Mouse (Mus musculus): Measurements from ENCODE around the gene Map3k12. TPM values are rescaled to one million over a fixed set of nuclear protein-coding genes. Genes with fewer than 3 reads are reported as not detected.

Gene Map3k12
- polyA plus RNA-seq, 1 experiment from 2014 or later, result 17.2 TPM

DNA sequence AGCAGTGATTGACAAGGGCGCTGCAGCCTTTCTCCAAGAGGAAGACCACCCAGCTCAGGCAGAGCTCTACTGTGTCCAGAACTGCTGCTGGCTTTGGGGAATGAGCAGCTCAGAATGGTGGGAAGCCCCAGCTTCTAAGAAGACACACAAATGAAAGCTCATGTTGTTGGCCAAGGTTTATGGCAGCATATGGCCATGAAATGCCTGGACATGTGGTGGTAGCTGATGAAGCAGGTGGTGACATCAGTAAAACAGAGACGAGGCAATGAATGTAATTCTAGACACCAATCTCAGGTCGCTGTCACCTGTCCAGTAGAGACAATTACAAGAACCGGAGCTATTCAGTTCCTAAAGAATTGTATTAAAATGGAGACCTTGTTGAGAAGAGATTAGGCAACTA, 27.9 kb upstream of the Map3k12 start:
- no peak overlapping the region for H3K4me2 ChIP-seq (replicated peaks; ENCODE audit: low read depth, low read length)
- no peak overlapping the region for H3K4me3 ChIP-seq (ENCODE audit: low read length)
- H3K27ac ChIP-seq (ENCODE audit: low read length), result no peak overlapping the region
- H3K36me3 ChIP-seq (ENCODE audit: insufficient read depth, low read length), result peaks cover 57% of the 10 kb centered on the region
- no peak overlapping the region for H3K9ac ChIP-seq (replicated peaks; ENCODE audit: low read length)
- no peaks in the 10 kb centered on the region for H3K4me1 ChIP-seq (ENCODE audit: insufficient read depth, low read length)
- ATAC-seq (ENCODE audit: low FRiP score, low TSS enrichment), result no peak
- 87% methylated on average over 4 of the region's 4 CpGs for WGBS
- H3K9me3 ChIP-seq (ENCODE audit: low read length), result no peaks in the 10 kb centered on the region
- no peaks in the 10 kb centered on the region for H3K27me3 ChIP-seq (ENCODE audit: insufficient read depth, low read length)

GRCm38 (mm10) chr15:102533926-102534325, 17.1 kb upstream of the Map3k12 start:
- Histone ChIP-seq H3K27ac (ENCODE audit: low read length) (no peak overlapping the region), H3K36me3 (ENCODE audit: insufficient read depth, low read length) (peaks cover 64% of the 10 kb centered on the region), H3K4me2 (replicated peaks; ENCODE audit: low read depth, low read length) (no peak overlapping the region), H3K4me1 (ENCODE audit: insufficient read depth, low read length) (no peaks in the 10 kb centered on the region), H3K9ac (replicated peaks; ENCODE audit: low read length) (no peak overlapping the region), H3K9me3 (ENCODE audit: low read length) (no peaks in the 10 kb centered on the region), H3K4me3 (ENCODE audit: low read length) (no peak overlapping the region), H3K27me3 (ENCODE audit: insufficient read depth, low read length) (no peaks in the 10 kb centered on the region)
- 89% methylated on average over 7 of the region's 7 CpGs for WGBS
- ATAC-seq (ENCODE audit: low FRiP score, low TSS enrichment), result no peak

GRCm38 (mm10) chr15:102532106-102532900, 15.4 kb upstream of the Map3k12 start:
- Histone ChIP-seq H3K9me3 (ENCODE audit: low read length) (no peaks in the 10 kb centered on the region), H3K27me3 (ENCODE audit: insufficient read depth, low read length) (no peaks in the 10 kb centered on the region), H3K4me1 (ENCODE audit: insufficient read depth, low read length) (no peaks in the 10 kb centered on the region), H3K27ac (ENCODE audit: low read length) (no peak overlapping the region), H3K9ac (replicated peaks; ENCODE audit: low read length) (no peak overlapping the region), H3K4me2 (replicated peaks; ENCODE audit: low read depth, low read length) (no peak overlapping the region), H3K36me3 (ENCODE audit: insufficient read depth, low read length) (peaks cover 73% of the 10 kb centered on the region), H3K4me3 (ENCODE audit: low read length) (no peak overlapping the region)
- ATAC-seq (ENCODE audit: low FRiP score, low TSS enrichment), result no peak
- 91% methylated on average over 3 of the region's 3 CpGs for WGBS

- peaks cover 72% of the 10 kb centered on the region for H3K36me3 ChIP-seq (ENCODE audit: insufficient read depth, low read length)
- whole genome bisulfite sequencing, result 54% methylated on average over 4 of the region's 4 CpGs
Measured at GRCm38 (mm10) chr15:102531586-102531985, 14.7 kb upstream of the Map3k12 start.

DNA sequence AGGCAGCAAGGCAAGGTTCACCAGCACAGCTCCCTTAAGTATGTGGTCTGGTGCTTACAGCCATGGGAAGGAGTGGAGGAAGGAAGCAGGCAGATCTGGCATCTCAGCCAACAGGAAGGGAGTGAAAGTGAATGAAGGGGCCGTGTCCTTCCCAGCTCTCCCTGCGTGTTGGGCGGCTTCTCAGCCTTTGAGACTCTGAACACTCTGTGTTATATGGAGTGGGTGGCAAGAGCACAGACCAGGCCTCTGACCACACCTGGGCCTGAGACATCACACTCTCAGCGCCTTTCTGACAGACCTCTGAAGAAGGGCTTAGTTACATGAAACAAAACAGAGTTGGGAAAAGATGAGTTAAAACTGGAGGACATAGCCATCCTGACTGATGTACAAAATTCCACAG, 13.7 kb upstream of the Map3k12 start:
- H3K36me3 ChIP-seq (ENCODE audit: insufficient read depth, low read length), result peaks cover 63% of the 10 kb centered on the region
- no peak overlapping the region for H3K4me2 ChIP-seq (replicated peaks; ENCODE audit: low read depth, low read length)
- no peaks in the 10 kb centered on the region for H3K27me3 ChIP-seq (ENCODE audit: insufficient read depth, low read length)
- H3K9ac ChIP-seq (replicated peaks; ENCODE audit: low read length), result no peak overlapping the region
- H3K9me3 ChIP-seq (ENCODE audit: low read length), result no peaks in the 10 kb centered on the region
- no peak for ATAC-seq (ENCODE audit: low FRiP score, low TSS enrichment)
- H3K4me3 ChIP-seq (ENCODE audit: low read length), result no peak overlapping the region
- WGBS, result 83% methylated on average over 4 of the region's 4 CpGs
- H3K4me1 ChIP-seq (ENCODE audit: insufficient read depth, low read length), result no peaks in the 10 kb centered on the region
- H3K27ac ChIP-seq (ENCODE audit: low read length), result no peak overlapping the region

More at GRCm38 (mm10) chr15:102531586-102531985, 14.7 kb upstream of the Map3k12 start:
- Histone ChIP-seq H3K4me1 (ENCODE audit: insufficient read depth, low read length) (no peaks in the 10 kb centered on the region), H3K4me3 (ENCODE audit: low read length) (no peak overlapping the region), H3K9ac (replicated peaks; ENCODE audit: low read length) (no peak overlapping the region), H3K27ac (ENCODE audit: low read length) (no peak overlapping the region), H3K27me3 (ENCODE audit: insufficient read depth, low read length) (no peaks in the 10 kb centered on the region), H3K9me3 (ENCODE audit: low read length) (no peaks in the 10 kb centered on the region), H3K4me2 (replicated peaks; ENCODE audit: low read depth, low read length) (no peak overlapping the region)
- no peak for ATAC-seq (ENCODE audit: low FRiP score, low TSS enrichment)

GRCm38 (mm10) chr15:102528396-102528795, 11.5 kb upstream of the Map3k12 start:
- Histone ChIP-seq H3K4me3 (ENCODE audit: low read length) (no peak overlapping the region), H3K4me1 (ENCODE audit: insufficient read depth, low read length) (no peaks in the 10 kb centered on the region), H3K27me3 (ENCODE audit: insufficient read depth, low read length) (no peaks in the 10 kb centered on the region), H3K4me2 (replicated peaks; ENCODE audit: low read depth, low read length) (no peak overlapping the region), H3K27ac (ENCODE audit: low read length) (no peak overlapping the region), H3K9me3 (ENCODE audit: low read length) (no peaks in the 10 kb centered on the region), H3K36me3 (ENCODE audit: insufficient read depth, low read length) (peaks cover 61% of the 10 kb centered on the region), H3K9ac (replicated peaks; ENCODE audit: low read length) (no peak overlapping the region)
- no peak for ATAC-seq (ENCODE audit: low FRiP score, low TSS enrichment)
- WGBS, result 94% methylated on average over 1 of the region's 1 CpGs

DNA sequence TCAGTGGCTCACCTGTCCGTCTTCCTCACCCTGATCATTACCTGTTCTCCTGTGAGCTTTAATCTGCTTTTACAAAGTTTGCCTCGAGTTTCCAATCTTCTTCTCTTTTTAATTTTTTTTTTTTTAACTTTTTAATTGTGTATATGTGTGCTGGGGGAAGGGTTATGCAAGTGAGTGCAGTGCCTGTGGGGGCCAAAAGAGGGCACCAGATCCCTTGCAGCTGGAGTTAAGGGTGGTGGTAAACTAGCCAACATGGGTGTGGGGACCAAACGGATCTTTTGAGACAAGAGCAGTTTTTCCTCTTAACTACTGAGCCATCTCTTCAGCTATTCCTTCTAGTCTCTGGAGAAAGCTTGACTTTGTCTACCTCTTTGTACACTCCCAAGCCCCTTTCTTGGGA, 11.1 kb upstream of the Map3k12 start:
- Histone ChIP-seq H3K4me1 (ENCODE audit: insufficient read depth, low read length) (no peaks in the 10 kb centered on the region), H3K9ac (replicated peaks; ENCODE audit: low read length) (no peak overlapping the region), H3K4me2 (replicated peaks; ENCODE audit: low read depth, low read length) (no peak overlapping the region), H3K36me3 (ENCODE audit: insufficient read depth, low read length) (peaks cover 59% of the 10 kb centered on the region), H3K9me3 (ENCODE audit: low read length) (no peaks in the 10 kb centered on the region), H3K4me3 (ENCODE audit: low read length) (no peak overlapping the region), H3K27ac (ENCODE audit: low read length) (no peak overlapping the region), H3K27me3 (ENCODE audit: insufficient read depth, low read length) (no peaks in the 10 kb centered on the region)
- WGBS, result 79% methylated on average over 3 of the region's 3 CpGs
- no peak for ATAC-seq (ENCODE audit: low FRiP score, low TSS enrichment)

DNA sequence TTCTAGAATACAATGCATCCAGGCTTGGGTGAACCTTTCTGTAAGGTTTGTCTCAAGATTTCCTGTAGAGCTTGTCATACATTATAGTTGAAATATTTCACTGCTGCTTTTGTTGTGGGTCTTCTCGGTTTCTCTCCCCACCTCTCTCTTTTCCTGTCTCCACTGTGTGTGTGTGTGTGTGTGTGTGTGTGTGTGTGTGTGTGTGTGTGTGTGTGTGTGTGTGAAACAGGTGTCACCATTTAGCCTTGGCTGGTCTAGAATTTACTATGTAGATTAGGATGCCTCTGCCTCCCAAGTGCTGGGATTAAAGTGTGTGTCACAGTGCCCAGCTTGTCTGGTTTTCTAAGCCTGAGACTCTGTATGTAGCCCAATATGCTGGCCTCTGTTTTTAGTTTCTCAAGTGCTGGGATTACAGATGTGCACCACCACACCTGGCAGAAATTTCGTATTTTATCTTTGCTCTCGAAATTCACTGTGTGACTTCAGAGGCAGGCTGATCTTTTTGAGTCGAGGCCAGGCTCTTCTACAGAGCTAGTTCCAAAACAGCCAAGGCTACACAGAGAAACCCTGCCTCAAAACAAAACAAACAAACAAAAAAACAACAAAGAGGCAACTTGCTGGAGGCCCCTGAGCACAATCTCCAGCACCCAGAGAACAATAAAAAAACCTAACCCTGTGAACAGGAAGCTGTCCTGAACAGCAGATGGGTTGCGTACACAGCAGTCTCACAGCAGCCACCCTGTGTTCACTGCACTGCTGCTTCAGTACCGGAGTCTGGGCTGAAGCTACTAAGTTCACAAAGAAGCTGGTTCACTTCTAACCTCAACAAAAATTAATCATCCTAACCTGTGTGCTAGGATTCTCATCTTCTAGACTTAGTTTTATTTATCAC, 9.5 kb upstream of the Map3k12 start:
- no peak for ATAC-seq (ENCODE audit: low FRiP score, low TSS enrichment)
- H3K9me3 ChIP-seq (ENCODE audit: low read length), result no peaks in the 10 kb centered on the region
- no peaks in the 10 kb centered on the region for H3K27me3 ChIP-seq (ENCODE audit: insufficient read depth, low read length)
- H3K36me3 ChIP-seq (ENCODE audit: insufficient read depth, low read length), result peaks cover 54% of the 10 kb centered on the region
- no peak overlapping the region for H3K4me3 ChIP-seq (ENCODE audit: low read length)
- WGBS, result 70% methylated on average over 6 of the region's 6 CpGs
- H3K4me2 ChIP-seq (replicated peaks; ENCODE audit: low read depth, low read length), result no peak overlapping the region
- H3K9ac ChIP-seq (replicated peaks; ENCODE audit: low read length), result no peak overlapping the region
- H3K27ac ChIP-seq (ENCODE audit: low read length), result no peak overlapping the region
- H3K4me1 ChIP-seq (ENCODE audit: insufficient read depth, low read length), result no peaks in the 10 kb centered on the region

DNA sequence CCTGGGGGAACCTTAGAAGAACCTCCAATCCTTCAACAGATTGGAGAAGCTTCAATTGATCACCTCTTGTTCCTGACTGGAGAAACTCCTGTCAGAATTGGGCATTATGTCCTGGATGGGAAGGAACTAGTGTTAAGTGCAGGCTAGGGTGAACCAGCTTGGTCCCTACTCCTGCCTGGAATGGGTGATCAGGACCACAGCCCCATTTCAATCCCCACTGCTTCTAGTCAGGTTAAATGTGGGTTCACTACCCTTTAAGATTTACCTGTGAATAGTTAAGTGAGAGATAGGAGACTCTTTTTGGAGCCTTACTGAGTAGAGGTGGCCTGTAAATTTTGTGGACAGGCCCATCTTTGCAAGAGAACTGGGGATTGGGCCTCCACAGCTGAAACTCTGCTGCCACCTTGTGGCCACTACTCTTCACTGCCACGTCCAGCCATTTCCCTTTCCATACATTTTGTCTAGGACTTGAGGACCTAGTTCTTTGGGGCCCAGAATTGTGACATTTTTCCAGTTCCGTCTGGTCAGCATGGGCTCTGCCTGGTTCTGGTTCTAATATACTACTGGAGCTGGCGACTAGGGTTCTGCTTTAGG, 8.1 kb upstream of the Map3k12 start, which contains the start of gene Npff:
TSS of gene Npff (minus strand) at position 51 of the 594 bp plus-strand sequence.
- no peak within 1 kb of the TSS for H3K4me3 ChIP-seq (ENCODE audit: low read length)
- no peaks in the 10 kb centered on the region for H3K9me3 ChIP-seq (ENCODE audit: low read length)
- H3K27me3 ChIP-seq (ENCODE audit: insufficient read depth, low read length), result no peaks in the 10 kb centered on the region
- ATAC-seq (ENCODE audit: low FRiP score, low TSS enrichment), result peak; percentile 64; the same call in 1 of the 2 replicates
- 6% methylated on average over 3 of the region's 3 CpGs for WGBS
- H3K27ac ChIP-seq (ENCODE audit: low read length), result no peak within 1 kb of the TSS
- no peak within 1 kb of the TSS for H3K9ac ChIP-seq (replicated peaks; ENCODE audit: low read length)
- H3K4me2 ChIP-seq (replicated peaks; ENCODE audit: low read depth, low read length), result no peak within 1 kb of the TSS
- 0 out of 2 replicates have a peak, but pooled peaks cover 7% of the 10 kb centered on the region for H3K4me1 ChIP-seq (ENCODE audit: insufficient read depth, low read length)
- H3K36me3 ChIP-seq (ENCODE audit: insufficient read depth, low read length), result peaks cover 45% of the 10 kb centered on the region

Measured in kidney, embryonic 16.5 days (tissue).